Mouse (Mus musculus) bone marrow macrophage, adult 2 months (primary cell): ENCODE measurements at regions not wholly inside any gene's neighbourhood (a gene's known extent, or its start where the extent isn't known, plus 50 kb on each side); places are given as distances from the start of the nearest gene placed in this dataset.

Source experiments
- H3K27ac ChIP-seq: 2 replicates; pipeline ENCODE4 v1.5.1; 2012; ENCODE audit warnings: low read depth, low read length; ENCODE audit not compliant: insufficient read depth
- H3K4me1 ChIP-seq: 2 replicates; pipeline ENCODE4 v1.6.1; 2012; ENCODE audit warnings: low read length; ENCODE audit not compliant: control insufficient read depth, insufficient read depth
- H3K4me3 ChIP-seq: 2 replicates; pipeline ENCODE4 v1.5.1; 2012; ENCODE audit warnings: mild to moderate bottlenecking, low read length, moderate library complexity; ENCODE audit not compliant: insufficient read depth
- CTCF ChIP-seq: IDR thresholded peaks from 2 replicates; pipeline ENCODE4 v1.5.1; 2012; ENCODE audit warnings: low read depth, mild to moderate bottlenecking, low read length, moderate library complexity
- POLR2A ChIP-seq: IDR thresholded peaks from 2 replicates; pipeline ENCODE4 v1.6.1; 2012; ENCODE audit warnings: mild to moderate bottlenecking, low read depth, low read length, borderline replicate concordance

- H3K4me3 ChIP-seq: no peak overlapping the region
- H3K4me1 ChIP-seq: no peaks in the 10 kb centered on the region; the same call in 1 of the 2 replicates
- no peak for TF ChIP-seq CTCF
- TF ChIP-seq POLR2A: no peak
- no peak overlapping the region for H3K27ac ChIP-seq
Measured at GRCm38 (mm10) chr15:68394157-68394556, 1893.4 kb upstream of the Lrrc6 start.

- Histone ChIP-seq H3K4me3 (no peak overlapping the region), H3K4me1 (no peaks in the 10 kb centered on the region; the same call in 1 of the 2 replicates), H3K27ac (no peak overlapping the region)
- TF ChIP-seq POLR2A (no peak), CTCF (no peak)
Measured at GRCm38 (mm10) chr15:68391737-68392136, 1891.0 kb upstream of the Lrrc6 start.

- TF ChIP-seq POLR2A (no peak), CTCF (no peak)
Measured at GRCm38 (mm10) chr15:68389855-68390254, 1889.1 kb upstream of the Lrrc6 start.

GRCm38 (mm10) chr15:68387349-68388065, 1886.8 kb upstream of the Lrrc6 start:
- H3K4me3 ChIP-seq: no peak overlapping the region
- TF ChIP-seq POLR2A (no peak), CTCF (no peak)
- H3K4me1 ChIP-seq: no peaks in the 10 kb centered on the region; the same call in 1 of the 2 replicates
- no peak overlapping the region for H3K27ac ChIP-seq

More at GRCm38 (mm10) chr15:68389855-68390254, 1889.1 kb upstream of the Lrrc6 start:
- Histone ChIP-seq H3K4me1 (no peaks in the 10 kb centered on the region; the same call in 1 of the 2 replicates), H3K4me3 (no peak overlapping the region), H3K27ac (no peak overlapping the region)

GRCm38 (mm10) chr15:68384571-68385335, 1884.0 kb upstream of the Lrrc6 start:
- Histone ChIP-seq H3K4me3 (no peak overlapping the region), H3K4me1 (no peaks in the 10 kb centered on the region; the same call in 1 of the 2 replicates), H3K27ac (no peak overlapping the region)
- TF ChIP-seq POLR2A (no peak), CTCF (no peak)

GRCm38 (mm10) chr15:68375166-68375565, 1874.5 kb upstream of the Lrrc6 start:
- H3K4me3 ChIP-seq: no peak overlapping the region
- no peak overlapping the region for H3K27ac ChIP-seq
- peaks cover 13% of the 10 kb centered on the region for H3K4me1 ChIP-seq
- TF ChIP-seq CTCF (no peak), POLR2A (no peak)

- TF ChIP-seq CTCF (no peak), POLR2A (no peak)
- H3K4me3 ChIP-seq: no peak overlapping the region
- peaks cover 7% of the 10 kb centered on the region for H3K4me1 ChIP-seq
- H3K27ac ChIP-seq: no peak overlapping the region
Measured at GRCm38 (mm10) chr15:68366816-68367215, 1866.1 kb upstream of the Lrrc6 start.

GRCm38 (mm10) chr15:68363058-68363735, 1862.5 kb upstream of the Lrrc6 start:
- H3K4me3 ChIP-seq: peak overlapping the region; percentile 94
- no peak for TF ChIP-seq CTCF
- 0 out of 2 replicates have a peak, but pooled peaks have one; percentile 40 for TF ChIP-seq POLR2A
- H3K4me1 ChIP-seq: peaks cover 13% of the 10 kb centered on the region
- peak overlapping the region; percentile 84 for H3K27ac ChIP-seq
